In genomic region chr17:48822101-48822876, GRCm38 (mm10) we compare ENCODE assay signal across 20 mouse cellular contexts.
DNase-seq lines count a peak whose midpoint lies in the region; ATAC-seq and TF ChIP-seq lines count a peak whose summit lies in the region.
"Had no signal": no experiment of that assay in that cellular context is flagged by ENCODE, and none has a peak within 500 bp of the region (broad histone marks: within the 10 kb centered on the region; RNA-seq: fewer than 3 reads in every experiment).

No protein-coding gene starts in this region.

- no peak overlapping the region for H3K9ac ChIP-seq in forebrain, postnatal 0 days
- no peak overlapping the region for H3K9ac ChIP-seq in forebrain, embryonic 15.5 days (replicated peaks)
- H3K9ac ChIP-seq in lung, embryonic 14.5 days: no peak overlapping the region
- H3K9ac ChIP-seq: embryonic facial prominence, embryonic 13.5 days; heart, embryonic 12.5 days; hindbrain, embryonic 13.5 days; intestine, embryonic 15.5 days; midbrain, embryonic 13.5 days had no signal

- H3K9me3 ChIP-seq in forebrain, postnatal 0 days (ENCODE audit: low read length): no peaks in the 10 kb centered on the region
- no peaks in the 10 kb centered on the region for H3K9me3 ChIP-seq in forebrain, embryonic 15.5 days
- H3K9me3 ChIP-seq in lung, embryonic 14.5 days (ENCODE audit: low read depth, low read length): no peaks in the 10 kb centered on the region
- H3K9me3 ChIP-seq: embryonic facial prominence, embryonic 13.5 days; hindbrain, embryonic 13.5 days; intestine, embryonic 15.5 days; midbrain, embryonic 13.5 days had no signal

- 94% methylated on average over 20 of the region's 20 CpGs for WGBS in forebrain, postnatal 0 days
- WGBS in forebrain, embryonic 15.5 days: 93% methylated on average over 20 of the region's 20 CpGs
- 88% methylated on average over 20 of the region's 20 CpGs for WGBS in lung, embryonic 14.5 days

- no peak for DNase-seq in forebrain, postnatal 0 days
- DNase-seq in lung, embryonic 14.5 days: no peak
- no peak for DNase-seq in lung, adult 18-20 months
- peak; percentile 5 for DNase-seq in urinary bladder, adult 2 months (ENCODE audit: low spot score)
- no peak for DNase-seq in urinary bladder, postnatal 36 days (ENCODE audit: low spot score in 2 of 2)
- DNase-seq in left cerebral cortex, adult 2 months (ENCODE audit: extremely low spot score in 1 of 2, low spot score in 2 of 2): no peak
- DNase-seq: adrenal gland, adult 2 months; cerebellum, adult 9-11 months; heart, postnatal 14 days; kidney, adult 9 months; layer of hippocampus, postnatal 36 days; right cerebral cortex, postnatal 14 days had no signal

- intact Hi-C loops in left cerebral cortex, adult 2 months (cut with DNase I): no loop called here

- H3K4me1 ChIP-seq in forebrain, postnatal 0 days (ENCODE audit: insufficient read depth): no peaks in the 10 kb centered on the region
- peaks cover 10% of the 10 kb centered on the region for H3K4me1 ChIP-seq in forebrain, embryonic 15.5 days
- no peaks in the 10 kb centered on the region for H3K4me1 ChIP-seq in lung, embryonic 14.5 days (ENCODE audit: insufficient read depth)
- H3K4me1 ChIP-seq: heart, embryonic 12.5 days; intestine, embryonic 15.5 days had no signal

- no peaks in the 10 kb centered on the region for H3K27me3 ChIP-seq in forebrain, postnatal 0 days (ENCODE audit: insufficient read depth, low read length)
- no peaks in the 10 kb centered on the region for H3K27me3 ChIP-seq in forebrain, embryonic 15.5 days
- H3K27me3 ChIP-seq in lung, embryonic 14.5 days (ENCODE audit: insufficient read depth, low read length): no peaks in the 10 kb centered on the region
- H3K27me3 ChIP-seq: embryonic facial prominence, embryonic 13.5 days; heart, embryonic 12.5 days; hindbrain, embryonic 13.5 days; intestine, embryonic 15.5 days; midbrain, embryonic 13.5 days had no signal

- no peak overlapping the region for H3K4me3 ChIP-seq in forebrain, postnatal 0 days (ENCODE audit: low read depth, low read length)
- no peak overlapping the region for H3K4me3 ChIP-seq in forebrain, embryonic 15.5 days
- H3K4me3 ChIP-seq in lung, embryonic 14.5 days (ENCODE audit: low read depth, low read length): no peak overlapping the region
- no peak overlapping the region for H3K4me3 ChIP-seq in left cerebral cortex, adult 2 months
- H3K4me3 ChIP-seq: embryonic facial prominence, embryonic 13.5 days; heart, embryonic 12.5 days; hindbrain, embryonic 13.5 days; intestine, embryonic 15.5 days; midbrain, embryonic 13.5 days; myocyte had no signal

- H3K36me3 ChIP-seq in forebrain, postnatal 0 days (ENCODE audit: insufficient read depth): no peaks in the 10 kb centered on the region
- no peaks in the 10 kb centered on the region for H3K36me3 ChIP-seq in forebrain, embryonic 15.5 days
- H3K36me3 ChIP-seq in lung, embryonic 14.5 days (ENCODE audit: insufficient read depth): no peaks in the 10 kb centered on the region
- H3K36me3 ChIP-seq: embryonic facial prominence, embryonic 13.5 days; heart, embryonic 12.5 days; hindbrain, embryonic 13.5 days; intestine, embryonic 15.5 days; midbrain, embryonic 13.5 days had no signal

- no peak for ATAC-seq in forebrain, postnatal 0 days
- no peak for ATAC-seq in forebrain, embryonic 15.5 days (replicated peaks)
- no peak for ATAC-seq in lung, embryonic 14.5 days (ENCODE audit: insufficient read depth)
- ATAC-seq: CD4-positive, CD25-positive, alpha-beta regulatory T cell, adult 4 months; intestine, embryonic 15.5 days; midbrain, embryonic 13.5 days had no signal

- TF ChIP-seq CTCF in forebrain, postnatal 0 days (IDR thresholded peaks at IDR 0.05; ENCODE audit: low read depth): 0 out of 2 replicates have a peak, but pooled peaks have one; percentile 17
- TF ChIP-seq CTCF in lung, embryonic 14.5 days (IDR thresholded peaks at IDR 0.05; ENCODE audit: low read depth): peak; percentile 31; the same call in 1 of the 2 replicates
- no peak; the same call in 1 of the 2 replicates for TF ChIP-seq CTCF in left cerebral cortex, adult 2 months (IDR thresholded peaks at IDR 0.05)

- H3K27ac ChIP-seq in forebrain, postnatal 0 days (ENCODE audit: low read depth, low read length): no peak overlapping the region
- H3K27ac ChIP-seq in forebrain, embryonic 15.5 days (replicated peaks): no peak overlapping the region
- no peak overlapping the region for H3K27ac ChIP-seq in lung, embryonic 14.5 days (ENCODE audit: low read depth)
- no peak overlapping the region for H3K27ac ChIP-seq in left cerebral cortex, adult 2 months
- H3K27ac ChIP-seq: embryonic facial prominence, embryonic 13.5 days; hindbrain, embryonic 13.5 days; intestine, embryonic 15.5 days; midbrain, embryonic 13.5 days had no signal

- H3K4me2 ChIP-seq in forebrain, postnatal 0 days (ENCODE audit: low read depth): no peak overlapping the region
- no peak overlapping the region for H3K4me2 ChIP-seq in forebrain, embryonic 15.5 days (replicated peaks)
- H3K4me2 ChIP-seq in lung, embryonic 14.5 days: no peak overlapping the region
- H3K4me2 ChIP-seq: embryonic facial prominence, embryonic 13.5 days; heart, embryonic 12.5 days; hindbrain, embryonic 13.5 days; intestine, embryonic 15.5 days; midbrain, embryonic 13.5 days had no signal
